Mouse (Mus musculus): ENCODE measurements at regions not wholly inside any gene's neighbourhood (a gene's known extent, or its start where the extent isn't known, plus 50 kb on each side); places are given as distances from the start of the nearest gene placed in this dataset.
"Not testable (repeated sequence)": the region's sequence is repeated elsewhere in the genome, so short reads cannot be mapped to it uniquely, and the experiment has no call there.

DNA sequence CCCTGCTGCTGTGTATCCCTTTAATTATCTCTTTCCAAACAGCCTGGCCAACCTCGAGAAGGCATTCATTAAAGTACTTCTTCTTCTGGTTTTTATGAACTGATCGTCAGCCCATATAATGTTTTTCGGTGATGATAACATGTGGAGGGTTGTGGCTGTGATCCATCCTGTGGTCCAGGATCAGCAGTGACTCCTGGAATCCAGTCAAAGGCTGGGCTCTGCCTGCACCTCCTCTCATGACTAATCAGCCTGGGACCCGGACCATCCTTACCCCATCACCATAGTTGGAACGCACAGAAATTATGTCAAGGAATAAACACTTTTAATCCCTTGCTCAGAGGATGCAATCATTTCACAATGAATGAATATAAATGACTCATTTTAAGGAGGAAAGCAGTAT, 203.3 kb upstream of the Hsf2 start:
- no peak for DNase-seq (ENCODE audit: low spot score in 2 of 2)

DNA sequence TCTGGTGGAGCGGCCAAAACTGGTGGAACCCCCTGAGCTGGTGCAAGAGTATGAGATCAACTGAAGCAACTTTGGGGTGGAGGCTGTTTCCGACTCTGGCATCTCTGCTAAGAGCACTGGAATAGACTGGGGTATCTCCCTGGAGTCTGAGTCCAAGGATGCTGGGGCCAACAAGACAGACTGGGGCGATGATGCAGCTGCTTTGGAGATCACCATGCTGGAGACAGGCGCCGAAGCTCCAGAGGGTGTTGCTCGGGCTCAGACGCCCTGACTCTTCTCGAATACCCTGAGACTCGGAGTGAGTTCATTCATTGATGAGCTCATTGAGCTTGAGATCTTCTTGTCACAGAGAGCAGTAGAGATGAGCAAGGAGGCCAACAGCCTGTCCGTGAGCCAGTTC, 194.6 kb upstream of the Hsf2 start:
- no peak for DNase-seq (ENCODE audit: low spot score in 2 of 2)

DNA sequence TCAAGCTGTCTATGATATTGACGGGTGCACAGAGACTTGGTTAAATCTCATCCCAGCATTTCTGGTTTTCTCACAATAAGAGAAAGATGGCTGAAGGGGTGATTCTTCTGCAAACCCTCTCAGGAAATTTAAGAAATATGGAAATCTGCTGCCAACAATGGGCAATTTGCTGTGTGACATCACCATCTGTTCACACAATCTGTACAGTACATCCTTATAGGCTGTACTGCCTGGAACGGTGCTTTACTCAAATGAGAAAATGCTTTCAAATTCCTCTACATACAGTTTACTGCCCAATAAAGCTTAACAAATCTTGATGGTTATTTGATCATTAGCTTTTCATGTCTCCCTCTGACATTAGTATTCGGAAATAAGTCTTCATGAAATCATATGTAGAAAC, 172.4 kb upstream of the Hsf2 start:
- DNase-seq (ENCODE audit: low spot score in 2 of 2), result no peak

DNA sequence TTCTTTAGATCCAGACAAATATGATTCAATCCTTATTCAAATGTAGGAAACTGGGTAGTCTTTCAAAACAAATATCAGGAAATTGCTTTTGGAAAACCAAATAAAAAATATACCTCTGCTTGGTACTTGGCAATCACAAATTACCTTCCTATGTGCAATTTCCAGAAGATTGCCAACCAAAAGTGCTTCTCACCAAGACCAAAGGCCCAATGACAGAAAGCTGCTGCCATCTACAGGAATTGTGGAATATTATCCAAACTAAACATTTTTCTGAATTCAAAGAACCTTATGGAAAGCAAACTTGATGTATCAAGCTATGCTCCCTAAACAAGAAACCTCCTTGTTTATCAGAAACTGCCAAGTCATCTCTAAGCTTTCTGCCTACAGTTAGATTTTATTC, 169.1 kb upstream of the Hsf2 start:
- DNase-seq (ENCODE audit: low spot score in 2 of 2), result peak; percentile 7 to 17

DNA sequence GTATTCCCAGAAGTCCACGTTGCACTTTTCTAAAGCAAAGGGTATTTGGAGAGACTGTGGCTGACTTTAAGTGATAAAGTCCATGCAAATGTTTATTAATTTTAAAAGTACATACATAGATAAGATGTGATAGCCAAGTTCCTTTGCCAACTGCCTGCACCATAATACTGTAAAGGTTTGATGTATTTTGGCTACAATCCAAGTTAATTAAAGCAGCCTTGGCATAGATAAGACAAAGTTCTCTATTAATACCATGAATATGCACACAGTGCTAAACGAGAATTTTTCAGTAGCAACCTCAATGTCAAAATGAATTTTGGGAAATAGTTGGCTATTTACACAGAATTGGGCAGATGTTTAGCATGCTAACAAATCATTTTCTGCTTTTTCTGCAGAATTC, 167.0 kb upstream of the Hsf2 start:
- no peak for DNase-seq (ENCODE audit: low spot score in 2 of 2)

DNA sequence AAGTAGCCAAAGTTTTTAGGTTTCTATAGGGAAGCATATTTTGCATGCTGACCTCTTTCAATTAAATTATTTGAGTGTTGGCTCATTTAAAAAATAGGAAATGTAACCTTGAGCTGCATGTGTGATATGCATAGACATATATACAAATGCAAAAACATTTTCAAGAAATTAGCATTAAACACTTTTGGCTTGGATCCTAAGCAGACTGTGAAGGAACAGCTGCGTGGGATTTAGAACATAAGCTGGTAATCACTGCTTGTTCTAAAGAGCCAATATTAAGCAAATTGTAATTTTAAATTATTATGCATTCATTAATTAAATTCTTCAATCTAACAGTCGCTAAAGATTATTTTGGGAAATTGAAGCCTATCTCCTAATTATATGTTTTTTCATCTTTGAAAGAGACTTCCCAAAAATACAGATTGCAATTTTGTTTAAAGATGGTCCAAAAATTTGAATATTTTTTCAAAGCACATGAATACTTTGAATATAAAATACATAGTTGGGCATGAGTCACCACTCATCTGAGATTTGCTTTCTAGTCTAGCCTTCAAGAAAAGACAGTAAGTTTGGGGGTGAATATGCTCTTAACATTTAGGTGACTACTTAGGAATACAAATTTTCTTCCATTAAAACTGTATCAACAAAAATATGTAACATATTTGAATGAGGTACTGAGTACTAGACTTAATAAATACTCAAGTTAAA, 163.3 kb upstream of the Hsf2 start:
- DNase-seq (ENCODE audit: low spot score in 2 of 2), result no peak

DNA sequence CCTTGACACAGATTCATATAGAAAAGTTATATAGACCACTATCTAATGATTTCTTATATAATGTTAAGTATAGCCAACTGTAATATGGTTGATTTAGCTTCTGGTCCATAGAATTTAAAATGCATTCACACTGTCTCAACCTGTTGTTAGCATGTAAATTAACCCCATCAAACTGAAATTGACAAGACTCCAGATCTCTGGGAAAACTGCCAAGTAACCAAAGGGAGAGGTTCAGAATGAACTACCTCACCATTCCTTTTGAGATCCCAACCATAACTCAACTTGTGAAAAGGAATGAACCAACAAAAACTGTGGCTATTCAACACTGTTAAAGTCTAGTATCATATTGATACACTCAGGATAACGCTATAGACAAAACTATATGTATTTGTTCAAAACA, 162.0 kb upstream of the Hsf2 start:
- DNase-seq (ENCODE audit: low spot score in 2 of 2), result no peak

DNA sequence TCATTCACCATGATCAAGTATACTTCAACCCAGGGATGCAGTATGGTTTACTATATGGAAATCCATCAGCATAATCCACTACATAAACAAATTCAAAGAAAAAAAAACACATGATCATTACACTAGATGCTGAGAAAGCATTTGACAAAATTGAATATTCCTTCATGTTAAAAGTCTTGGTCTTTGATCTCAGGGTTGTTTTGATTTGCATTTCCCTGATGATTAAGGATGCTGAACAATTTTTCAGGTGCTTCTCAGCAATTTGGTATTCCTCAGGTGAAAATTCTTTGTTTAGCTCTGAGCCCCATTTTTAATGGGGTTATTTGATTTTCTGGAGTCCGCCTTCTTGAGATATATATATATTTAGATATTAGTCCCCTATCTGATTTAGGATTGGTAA, 123.4 kb upstream of the Hsf2 start:
- DNase-seq (ENCODE audit: low spot score in 2 of 2), result not testable (repeated sequence)

Data from layer of hippocampus, postnatal 10 days (tissue).